Mouse (Mus musculus) hindbrain, embryonic 14.5 days (tissue): ENCODE measurements around the gene Cadm2. TPM values are rescaled to one million over a fixed set of nuclear protein-coding genes. Genes with fewer than 3 reads are reported as not detected.

Source experiments
- ATAC-seq: fragments of 200-750 bp; cut with Nextera tagmentation; 2 replicates; pipeline ENCODE4 v1.8.0; 2017; ENCODE audit warnings: moderate number of reproducible peaks, mild to moderate bottlenecking, moderate TSS enrichment, moderate library complexity; ENCODE audit not compliant: low FRiP score
- DNase-seq: peaks from one replicate; pipeline ENCODE4 v3.0.0-alpha.2; 2015; ENCODE audit warnings: low spot score
- H3K27ac ChIP-seq: fragments of 300-500 bp; sonication (generic); 2 replicates; pipeline ENCODE4 v1.5.1; 2014; ENCODE audit warnings: mild to moderate bottlenecking, moderate library complexity
- H3K27me3 ChIP-seq: fragments of 300-500 bp; sonication (generic); 2 replicates; pipeline ENCODE4 v1.6.1; 2014; ENCODE audit warnings: mild to moderate bottlenecking, low read length, mixed read lengths; ENCODE audit not compliant: control insufficient read depth, insufficient read depth
- H3K36me3 ChIP-seq: fragments of 300-500 bp; sonication (generic); replicated peaks from 2 replicates; pipeline ENCODE4 v1.6.1; 2014; ENCODE audit not compliant: control insufficient read depth, insufficient read depth
- H3K4me1 ChIP-seq: fragments of 300-500 bp; sonication (generic); replicated peaks from 2 replicates; pipeline ENCODE4 v1.6.1; 2014; ENCODE audit warnings: antibody characterized with exemption, low read length, mixed read lengths; ENCODE audit not compliant: control insufficient read depth, insufficient read depth
- H3K4me2 ChIP-seq: fragments of 300-500 bp; sonication (generic); replicated peaks from 2 replicates; pipeline ENCODE4 v1.6.1; 2014; ENCODE audit warnings: mild to moderate bottlenecking, moderate library complexity
- H3K4me3 ChIP-seq: fragments of 300-500 bp; sonication (generic); replicated peaks from 2 replicates; pipeline ENCODE4 v1.5.1; 2014; ENCODE audit warnings: mild to moderate bottlenecking, low read length
- H3K9ac ChIP-seq: fragments of 300-500 bp; sonication (generic); 2 replicates; pipeline ENCODE4 v1.6.1; 2014
- H3K9me3 ChIP-seq: fragments of 300-500 bp; sonication (generic); 2 replicates; pipeline ENCODE4 v1.6.1; 2016; ENCODE audit warnings: low read length; ENCODE audit not compliant: control insufficient read depth
- WGBS: fragments of 180-500 bp; shearing (Covaris S2); extraction: QIAGEN DNeasy Blood & Tissue Kit; methylation state at CpG from one replicate; pipeline ENCODE4 v1.1.7; 2014; 5-methylcytosine and 5-hydroxymethylcytosine counted together
- polyA plus RNA-seq: library from polyadenylated mRNA; unstranded; fragments of >200 nt; fragmentation: Nextera tagmentation; extraction: Ambion mirVana; gene quantifications from 2 replicates; pipeline ENCODE4 v1.2.1, GENCODE M21; 2014

The Cadm2 gene
- polyA plus RNA-seq, 1 experiment from 2014 or later = 53.8 TPM

DNA sequence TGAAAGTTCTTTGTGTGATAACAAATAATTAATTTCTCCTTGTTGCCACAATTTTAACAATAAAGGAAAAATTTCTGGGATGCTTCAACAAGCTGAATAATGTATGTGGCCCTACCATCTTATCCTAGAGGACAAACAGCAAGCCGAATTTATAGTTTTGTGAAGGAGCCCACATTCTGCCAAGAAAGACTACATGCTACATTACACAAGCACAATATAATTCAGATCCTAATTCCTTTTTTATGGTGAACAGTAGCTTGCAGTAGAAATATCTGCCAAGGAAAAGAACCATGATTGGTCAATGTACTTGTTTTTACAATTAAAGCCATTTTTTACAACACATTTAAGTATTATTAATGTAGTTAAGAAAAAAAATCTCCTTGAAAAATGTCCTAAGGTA, 600.9 kb downstream of the Cadm2 start:
- Histone ChIP-seq H3K9ac (no peak overlapping the region), H3K9me3 (no peaks in the 10 kb centered on the region), H3K36me3 (no peaks in the 10 kb centered on the region), H3K27me3 (no peaks in the 10 kb centered on the region), H3K4me1 (no peaks in the 10 kb centered on the region), H3K4me3 (no peak overlapping the region), H3K27ac (no peak overlapping the region), H3K4me2 (no peak overlapping the region)
- WGBS = 75% methylated on average over 1 of the region's 1 CpGs
- DNase-seq (no peak), ATAC-seq (no peak)

DNA sequence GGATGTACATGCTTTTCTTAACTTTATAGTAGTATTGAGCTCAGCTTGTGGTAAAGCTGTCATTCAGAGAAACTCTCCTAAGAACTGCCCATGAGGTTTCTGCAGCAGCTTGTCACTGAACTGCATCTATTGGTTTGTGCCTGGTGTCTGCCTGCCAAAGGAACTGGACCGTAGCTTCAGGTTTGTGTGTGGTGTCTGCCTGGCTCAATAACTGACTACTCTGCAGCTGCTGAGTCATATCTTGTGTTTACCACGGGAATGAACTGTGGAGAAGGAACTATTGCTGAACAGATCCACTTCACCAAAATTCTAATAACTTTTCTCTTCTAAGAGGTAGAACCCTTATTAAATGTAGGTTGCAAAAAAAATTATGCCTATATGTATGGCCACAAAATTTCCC, 603.0 kb downstream of the Cadm2 start:
- H3K27ac ChIP-seq = no peak overlapping the region
- WGBS = 74% methylated on average over 2 of the region's 2 CpGs
- H3K4me1 ChIP-seq = no peaks in the 10 kb centered on the region
- no peak overlapping the region for H3K9ac ChIP-seq
- no peak for ATAC-seq
- no peaks in the 10 kb centered on the region for H3K36me3 ChIP-seq
- H3K4me3 ChIP-seq = no peak overlapping the region
- no peaks in the 10 kb centered on the region for H3K27me3 ChIP-seq
- no peak for DNase-seq
- no peak overlapping the region for H3K4me2 ChIP-seq
- H3K9me3 ChIP-seq = no peaks in the 10 kb centered on the region

GRCm38 (mm10) chr16:67003161-67003560, 617.5 kb downstream of the Cadm2 start:
- H3K36me3 ChIP-seq = no peaks in the 10 kb centered on the region
- no peak for ATAC-seq
- H3K4me2 ChIP-seq = no peak overlapping the region
- 91% methylated on average over 3 of the region's 3 CpGs for WGBS
- H3K4me1 ChIP-seq = no peaks in the 10 kb centered on the region
- no peak overlapping the region for H3K9ac ChIP-seq
- no peak overlapping the region for H3K4me3 ChIP-seq
- H3K9me3 ChIP-seq = no peaks in the 10 kb centered on the region
- no peaks in the 10 kb centered on the region for H3K27me3 ChIP-seq
- H3K27ac ChIP-seq = no peak overlapping the region
- DNase-seq = no peak

- WGBS = 60% methylated on average over 4 of the region's 4 CpGs
- no peak for ATAC-seq
- H3K27ac ChIP-seq = no peak overlapping the region
- no peak overlapping the region for H3K4me2 ChIP-seq
- DNase-seq = no peak
- H3K4me1 ChIP-seq = no peaks in the 10 kb centered on the region
- no peaks in the 10 kb centered on the region for H3K36me3 ChIP-seq
- H3K9ac ChIP-seq = no peak overlapping the region
- no peaks in the 10 kb centered on the region for H3K27me3 ChIP-seq
- no peak overlapping the region for H3K4me3 ChIP-seq
- H3K9me3 ChIP-seq = no peaks in the 10 kb centered on the region
These were observed 619.0 kb downstream of the Cadm2 start for GRCm38 (mm10) chr16:67001707-67002106.

GRCm38 (mm10) chr16:66997461-66997860, 623.2 kb downstream of the Cadm2 start:
- 71% methylated on average over 2 of the region's 2 CpGs for WGBS
- Histone ChIP-seq H3K27me3 (no peaks in the 10 kb centered on the region), H3K36me3 (no peaks in the 10 kb centered on the region), H3K9ac (no peak overlapping the region), H3K4me3 (no peak overlapping the region), H3K4me2 (no peak overlapping the region), H3K27ac (no peak overlapping the region), H3K9me3 (no peaks in the 10 kb centered on the region), H3K4me1 (no peaks in the 10 kb centered on the region)
- DNase-seq (no peak), ATAC-seq (no peak)

DNA sequence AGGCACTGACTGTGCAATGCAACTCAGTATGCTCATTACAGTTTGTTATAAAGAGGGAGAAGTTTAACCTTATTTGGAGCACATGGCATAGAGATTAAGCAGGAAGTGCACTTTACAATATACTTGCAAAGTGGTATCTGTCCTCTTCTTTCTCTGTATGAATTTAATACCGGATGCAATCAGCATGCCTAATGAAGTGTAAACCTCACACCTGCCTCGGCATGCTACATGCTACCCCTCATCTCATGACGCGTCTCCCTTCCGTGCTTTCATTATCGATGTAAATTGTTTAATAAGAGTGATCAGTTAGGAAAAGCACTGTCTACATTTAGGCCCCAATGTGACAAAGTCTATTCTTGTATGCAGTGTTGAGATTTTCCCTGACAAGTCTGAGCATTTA, 633.0 kb downstream of the Cadm2 start:
- Histone ChIP-seq H3K9me3 (no peaks in the 10 kb centered on the region), H3K4me1 (no peaks in the 10 kb centered on the region; the same call in 1 of the 2 replicates), H3K27me3 (no peaks in the 10 kb centered on the region), H3K36me3 (no peaks in the 10 kb centered on the region), H3K27ac (0 out of 2 replicates have a peak overlapping the region, but pooled peaks have one; percentile 20), H3K4me2 (no peak overlapping the region), H3K9ac (no peak overlapping the region), H3K4me3 (no peak overlapping the region)
- DNase-seq (no peak), ATAC-seq (no peak)
- WGBS = 67% methylated on average over 6 of the region's 6 CpGs

DNA sequence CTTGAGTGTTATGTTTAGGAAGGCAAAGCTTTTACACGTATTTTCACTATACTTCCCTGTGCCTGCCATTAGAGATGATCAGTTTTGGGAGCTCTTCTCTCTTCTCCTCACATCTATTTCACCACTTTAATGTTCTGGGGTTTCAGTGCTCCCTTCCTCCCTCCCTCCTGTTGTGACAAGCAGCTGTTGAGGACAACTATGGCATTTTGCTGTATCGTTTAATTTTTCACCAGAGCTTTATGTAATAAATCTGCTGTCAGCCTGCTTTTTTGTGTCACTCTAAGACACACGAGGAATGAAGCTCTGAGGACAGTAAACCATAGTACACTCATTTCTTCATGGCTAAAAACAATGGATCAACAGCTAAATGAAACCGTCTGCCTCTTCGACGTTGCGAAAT, 633.8 kb downstream of the Cadm2 start:
- ATAC-seq (no peak), DNase-seq (no peak)
- Histone ChIP-seq H3K27ac (no peak overlapping the region), H3K4me3 (no peak overlapping the region), H3K4me2 (no peak overlapping the region), H3K4me1 (no peaks in the 10 kb centered on the region; the same call in 1 of the 2 replicates), H3K36me3 (no peaks in the 10 kb centered on the region), H3K9ac (no peak overlapping the region), H3K27me3 (no peaks in the 10 kb centered on the region), H3K9me3 (no peaks in the 10 kb centered on the region)
- WGBS = 59% methylated on average over 7 of the region's 7 CpGs

DNA sequence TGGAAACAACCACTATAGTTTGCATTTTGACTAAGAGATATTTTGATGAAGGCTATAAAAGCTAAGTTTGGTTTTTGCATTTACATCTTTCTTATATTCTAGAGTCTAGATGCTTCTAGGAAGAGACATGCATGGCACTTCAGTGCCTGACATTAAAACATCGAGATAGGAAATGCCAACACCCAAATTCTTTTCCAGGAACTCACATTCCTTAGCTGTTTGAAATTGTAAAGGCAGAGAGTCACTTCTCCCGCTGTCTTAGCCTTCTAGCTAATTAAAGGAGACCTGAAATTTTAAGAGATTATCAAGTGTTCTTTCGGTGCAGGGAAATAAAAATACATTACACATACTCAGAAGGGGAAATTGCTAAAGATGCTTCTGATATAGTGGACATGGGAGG, 649.8 kb downstream of the Cadm2 start:
- Histone ChIP-seq H3K27ac (no peak overlapping the region), H3K4me3 (no peak overlapping the region), H3K9ac (no peak overlapping the region), H3K9me3 (no peaks in the 10 kb centered on the region), H3K27me3 (no peaks in the 10 kb centered on the region), H3K36me3 (no peaks in the 10 kb centered on the region), H3K4me1 (no peaks in the 10 kb centered on the region; the same call in 1 of the 2 replicates), H3K4me2 (no peak overlapping the region)
- ATAC-seq (no peak), DNase-seq (no peak)
- WGBS = 75% methylated on average over 3 of the region's 3 CpGs

DNA sequence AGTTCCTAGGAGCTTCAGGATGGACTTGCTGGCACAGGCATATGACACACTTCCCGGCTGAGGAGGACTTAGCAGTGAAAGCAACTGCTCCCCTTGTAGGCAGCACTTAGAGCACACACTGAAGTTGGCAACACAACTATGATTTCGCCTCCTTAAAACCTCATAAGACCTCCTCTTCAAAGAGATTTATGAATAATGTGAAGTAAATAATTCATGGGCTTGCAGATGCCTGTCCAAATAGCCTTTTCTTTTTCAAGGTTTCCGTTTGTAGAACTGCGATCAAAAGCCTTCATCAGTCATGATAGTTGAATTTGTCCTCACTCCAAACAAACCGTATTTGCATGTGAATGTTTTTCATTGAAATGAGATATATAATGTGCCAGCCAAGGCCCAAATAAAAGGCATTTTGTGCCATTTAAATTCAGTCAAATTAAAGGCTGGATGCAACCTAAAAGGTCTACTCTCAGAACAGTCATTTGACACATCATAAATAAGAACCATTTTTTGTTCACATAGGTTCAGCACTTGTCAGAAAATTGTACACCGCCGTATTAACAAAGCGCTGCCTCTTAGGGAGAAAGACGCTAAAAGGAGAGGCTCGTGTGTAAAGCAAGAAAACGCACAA, 651.1 kb downstream of the Cadm2 start:
- no peaks in the 10 kb centered on the region; the same call in 1 of the 2 replicates for H3K4me1 ChIP-seq
- H3K4me2 ChIP-seq = no peak overlapping the region
- DNase-seq (no peak), ATAC-seq (peak; percentile 79)
- no peak overlapping the region for H3K9ac ChIP-seq
- H3K36me3 ChIP-seq = no peaks in the 10 kb centered on the region
- H3K9me3 ChIP-seq = no peaks in the 10 kb centered on the region
- H3K27ac ChIP-seq = no peak overlapping the region; the same call in 1 of the 2 replicates
- WGBS = 43% methylated on average over 11 of the region's 11 CpGs
- no peaks in the 10 kb centered on the region for H3K27me3 ChIP-seq
- H3K4me3 ChIP-seq = no peak overlapping the region

GRCm38 (mm10) chr16:66968336-66968735, 652.4 kb downstream of the Cadm2 start:
- no peak overlapping the region for H3K27ac ChIP-seq
- 51% methylated on average over 5 of the region's 5 CpGs for WGBS

More at GRCm38 (mm10) chr16:66968336-66968735, 652.4 kb downstream of the Cadm2 start:
- Histone ChIP-seq H3K4me2 (no peak overlapping the region), H3K4me1 (no peaks in the 10 kb centered on the region; the same call in 1 of the 2 replicates), H3K36me3 (no peaks in the 10 kb centered on the region), H3K9me3 (no peaks in the 10 kb centered on the region), H3K4me3 (no peak overlapping the region), H3K27me3 (no peaks in the 10 kb centered on the region), H3K9ac (no peak overlapping the region)
- no peak for ATAC-seq
- no peak for DNase-seq
